In genomic region chr10:122148609-122149008, GRCm38 (mm10) we compare ENCODE assay signal across 21 mouse cellular contexts.
"Had no signal": no experiment of that assay in that cellular context is flagged by ENCODE, and none has a peak within 500 bp of the region (broad histone marks: within the 10 kb centered on the region; RNA-seq: fewer than 3 reads in every experiment).

No protein-coding gene starts in this region.

- H3K27me3 ChIP-seq: lung, embryonic 15.5 days; megakaryocyte, embryonic 14.5 days; midbrain, embryonic 13.5 days; midbrain, embryonic 15.5 days; neural tube, embryonic 13.5 days; neural tube, embryonic 15.5 days; stomach, embryonic 15.5 days had no signal

- H3K4me1 ChIP-seq: lung, embryonic 15.5 days; megakaryocyte, embryonic 14.5 days; midbrain, embryonic 13.5 days; midbrain, embryonic 15.5 days; neural tube, embryonic 13.5 days; neural tube, embryonic 15.5 days; stomach, embryonic 15.5 days had no signal

- H3K9ac ChIP-seq: liver, postnatal 0 days; lung, embryonic 15.5 days; midbrain, embryonic 13.5 days; midbrain, embryonic 15.5 days; neural tube, embryonic 13.5 days; neural tube, embryonic 15.5 days; stomach, embryonic 15.5 days had no signal

- DNase-seq: liver, postnatal 0 days; lung, adult 2 months; retina, postnatal 1 day; right cerebral cortex, adult 18-20 months; right cerebral cortex, postnatal 25 days; right cerebral cortex, postnatal 4 days; spleen, adult 18-20 months; thymus, adult 2 months; thymus, postnatal 25 days; thymus, postnatal 4 days had no signal

- H3K36me3 ChIP-seq: lung, embryonic 15.5 days; midbrain, embryonic 13.5 days; midbrain, embryonic 15.5 days; neural tube, embryonic 13.5 days; neural tube, embryonic 15.5 days; stomach, embryonic 15.5 days had no signal

- H3K27ac ChIP-seq: lung, embryonic 15.5 days; macrophage; midbrain, embryonic 13.5 days; midbrain, embryonic 15.5 days; neural tube, embryonic 13.5 days; neural tube, embryonic 15.5 days; stomach, embryonic 15.5 days; stomach, postnatal 0 days had no signal

- ATAC-seq: liver, postnatal 0 days; midbrain, embryonic 13.5 days; midbrain, embryonic 15.5 days had no signal

- H3K4me2 ChIP-seq: lung, embryonic 15.5 days; midbrain, embryonic 11.5 days; midbrain, embryonic 13.5 days; midbrain, embryonic 15.5 days; neural tube, embryonic 13.5 days; neural tube, embryonic 15.5 days; stomach, embryonic 15.5 days had no signal

- H3K4me3 ChIP-seq: lung, embryonic 15.5 days; megakaryocyte, embryonic 14.5 days; midbrain, embryonic 13.5 days; midbrain, embryonic 15.5 days; myocyte; neural tube, embryonic 13.5 days; neural tube, embryonic 15.5 days; stomach, embryonic 15.5 days had no signal

- H3K9me3 ChIP-seq: lung, embryonic 15.5 days; megakaryocyte, embryonic 14.5 days; midbrain, embryonic 13.5 days; midbrain, embryonic 15.5 days; neural tube, embryonic 13.5 days; neural tube, embryonic 15.5 days; stomach, embryonic 15.5 days had no signal
